Mouse (Mus musculus) heart, postnatal 14 days (tissue): ENCODE results near the gene Gjb2. TPM values are rescaled to one million over a fixed set of nuclear protein-coding genes. Genes with fewer than 3 reads are reported as not detected.
"Not testable (repeated sequence)": the region's sequence is repeated elsewhere in the genome, so short reads cannot be mapped to it uniquely, and the experiment has no call there.

Experiments
- DNase-seq, 2 experiments: peaks; one replicate each; pipeline ENCODE4 v3.0.0; 2021 to 2022
- intact Hi-C: fragments of 180-260 bp; cut with DNase I; formaldehyde crosslinking; loops from one replicate; pipeline ENCODE4 v1.15.1; 2025
- total RNA-seq, 2 experiments: library from RNA; stranded (reverse); gene quantifications; 2 replicates each; pipeline ENCODE4 v1.2.3; 2021

The Gjb2 gene
- total RNA-seq, 2 experiments from 2014 or later: 0.10 to 0.14 TPM

DNA sequence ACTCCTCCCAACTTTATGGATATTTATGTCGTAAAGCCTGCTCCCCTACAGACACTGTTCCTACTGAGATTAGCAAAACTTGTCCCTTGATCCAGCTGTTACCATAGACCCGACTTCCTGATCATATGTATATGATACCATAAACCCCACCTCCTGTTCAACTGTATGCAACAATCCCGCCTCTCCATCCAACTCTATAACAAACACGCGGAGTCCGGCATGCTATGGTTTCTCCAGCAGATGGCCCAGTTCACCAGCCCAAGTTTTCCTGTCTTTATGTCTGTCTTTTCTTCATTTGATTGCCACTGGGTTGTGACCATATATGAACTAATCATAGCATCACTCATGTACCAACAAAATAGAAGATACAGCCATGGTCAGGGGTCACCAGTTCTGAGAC, 29.0 kb downstream of the Gjb2 start:
- intact Hi-C loops: no loop called here
- no peak for DNase-seq

DNA sequence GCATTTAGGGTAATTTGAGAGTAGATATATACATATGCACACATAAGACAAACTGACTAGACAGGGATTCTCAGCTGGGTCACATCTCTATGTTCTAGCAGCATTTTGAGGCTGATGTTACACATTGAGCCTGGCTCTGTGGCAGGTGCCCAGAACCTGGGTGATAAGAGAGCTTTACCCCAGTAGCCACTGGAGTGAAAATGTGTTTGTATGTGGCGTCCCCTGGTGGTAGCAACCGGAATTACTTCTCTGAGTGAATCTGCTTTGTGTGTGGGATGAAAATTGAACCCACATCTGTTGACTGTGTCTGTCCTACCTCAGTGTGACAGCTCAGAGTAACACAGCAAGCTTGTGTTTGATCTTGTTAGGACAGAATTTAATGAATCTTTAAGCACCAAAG, 34.6 kb downstream of the Gjb2 start:
- intact Hi-C loops: not testable (repeated sequence)
- DNase-seq: peak; percentile 21 to 49

DNA sequence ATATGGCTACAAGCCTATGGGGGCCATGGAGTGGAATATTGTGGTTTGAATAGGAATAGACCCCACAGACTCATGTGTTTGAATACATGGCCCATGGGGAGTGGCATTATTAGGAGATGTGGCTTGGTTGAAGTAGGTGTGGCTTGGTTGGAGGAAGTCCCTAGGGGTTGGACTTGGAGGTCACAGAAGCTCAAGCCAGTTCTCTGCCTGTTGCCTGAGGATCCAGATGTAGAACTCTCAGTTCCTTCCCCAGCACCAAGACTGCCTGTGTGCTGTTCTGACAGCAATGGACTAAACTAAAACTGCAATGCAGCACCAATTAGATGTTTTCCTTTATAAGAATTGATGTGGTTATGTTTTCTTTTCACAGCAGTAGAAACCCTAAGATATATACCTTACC, 38.4 kb downstream of the Gjb2 start:
- DNase-seq: no peak
- intact Hi-C loops: no loop called here

- DNase-seq: peak; percentile 64 to 76
- intact Hi-C loops: loop anchor here (5.0 kb wide), 1 partner anchor 683 kb away; no protein-coding TSS in a partner anchor
Observed at GRCm38 (mm10) chr14:57060052-57060451, 44.5 kb downstream of the Gjb2 start.

GRCm38 (mm10) chr14:57057563-57058321, 46.8 kb downstream of the Gjb2 start, which contains the start of gene Gja3:
TSS of gene Gja3 (minus strand) at chr14:57058100.
- intact Hi-C loops: loop anchor here (2.0 kb wide), 1 partner anchor 93 kb away; no protein-coding TSS in a partner anchor
- peak; percentile 42 to 63 for DNase-seq

GRCm38 (mm10) chr14:57057204-57057562, 47.3 kb downstream of the Gjb2 start:
- intact Hi-C loops: no loop called here
- DNase-seq: no peak

DNA sequence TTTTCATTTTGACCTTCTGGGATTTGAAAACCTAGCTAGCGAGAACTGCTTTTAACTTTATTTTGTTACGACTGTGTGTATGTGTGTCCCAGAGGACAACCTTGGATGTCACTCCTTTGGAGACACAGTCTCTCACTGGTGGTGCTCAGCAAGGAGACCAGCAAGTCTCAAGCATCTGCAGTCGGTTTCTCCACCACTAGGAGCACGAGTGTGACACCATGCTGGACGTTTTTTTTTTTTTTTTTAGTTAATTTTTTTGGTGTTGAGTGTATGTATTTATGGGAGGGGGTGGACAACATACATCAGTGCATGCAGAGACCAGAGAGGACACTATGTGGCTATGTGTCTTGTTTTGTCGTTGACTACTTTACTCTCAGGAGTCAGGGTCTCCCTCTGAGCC, 51.8 kb downstream of the Gjb2 start:
- DNase-seq: no peak
- intact Hi-C loops: no loop called here

Other genes with a start within 250 kb of the Gjb2 start
- gene Zmym2, start 218.0 kb downstream of the Gjb2 start, total RNA-seq: 10 to 100 TPM; 42.9 to 44.7 TPM
- 10 to 100 TPM; 19.2 to 21.5 TPM for gene Gja3, start 46.6 kb downstream of the Gjb2 start, total RNA-seq
- not detected for gene Gm4491, start 11.2 kb upstream of the Gjb2 start, total RNA-seq
- gene Gjb6, start 28.9 kb upstream of the Gjb2 start, total RNA-seq: not detected